Mouse (Mus musculus): ENCODE measurements around the gene Ccdc83. TPM values are rescaled to one million over a fixed set of nuclear protein-coding genes. Genes with fewer than 3 reads are reported as not detected.
"Not testable (repeated sequence)": the region's sequence is repeated elsewhere in the genome, so short reads cannot be mapped to it uniquely, and the experiment has no call there.

Ccdc83 gene
- polyA plus RNA-seq, 1 experiment: not detected

- DNase-seq (ENCODE audit: extremely low spot score in 1 of 2, low spot score in 1 of 2): no peak
These were observed 3.5 kb downstream of the Ccdc83 start for GRCm38 (mm10) chr7:90261902-90262599.

- no peak for DNase-seq (ENCODE audit: extremely low spot score in 1 of 2, low spot score in 1 of 2)
These were observed 5.7 kb downstream of the Ccdc83 start for GRCm38 (mm10) chr7:90259899-90260298.

- DNase-seq (ENCODE audit: extremely low spot score in 1 of 2, low spot score in 1 of 2): no peak
These were observed 6.9 kb downstream of the Ccdc83 start for GRCm38 (mm10) chr7:90258701-90259100.

- peak in 1 of 2 experiments; percentile 26 for DNase-seq (ENCODE audit: extremely low spot score in 1 of 2, low spot score in 1 of 2)
These were observed 12.6 kb downstream of the Ccdc83 start for GRCm38 (mm10) chr7:90252946-90253345.

GRCm38 (mm10) chr7:90243643-90244042, 21.9 kb downstream of the Ccdc83 start:
- DNase-seq (ENCODE audit: extremely low spot score in 1 of 2, low spot score in 1 of 2): no peak

GRCm38 (mm10) chr7:90243151-90243550, 22.4 kb downstream of the Ccdc83 start:
- no peak for DNase-seq (ENCODE audit: extremely low spot score in 1 of 2, low spot score in 1 of 2)

GRCm38 (mm10) chr7:90236289-90236905, 29.2 kb downstream of the Ccdc83 start:
- DNase-seq (ENCODE audit: extremely low spot score in 1 of 2, low spot score in 1 of 2): no peak

- DNase-seq (ENCODE audit: extremely low spot score in 1 of 2, low spot score in 1 of 2): no peak
These were observed 31.7 kb downstream of the Ccdc83 start for GRCm38 (mm10) chr7:90233921-90234320.

GRCm38 (mm10) chr7:90231431-90231830, 34.1 kb downstream of the Ccdc83 start:
- DNase-seq (ENCODE audit: extremely low spot score in 1 of 2, low spot score in 1 of 2): peak in 1 of 2 experiments; percentile 63

- not testable (repeated sequence) for DNase-seq (ENCODE audit: extremely low spot score in 1 of 2, low spot score in 1 of 2)
These were observed 36.7 kb downstream of the Ccdc83 start for GRCm38 (mm10) chr7:90228884-90229283.

GRCm38 (mm10) chr7:90228075-90228474, 37.5 kb downstream of the Ccdc83 start:
- no peak for DNase-seq (ENCODE audit: extremely low spot score in 1 of 2, low spot score in 1 of 2)

GRCm38 (mm10) chr7:90221487-90221886, 44.1 kb downstream of the Ccdc83 start:
- no peak for DNase-seq (ENCODE audit: extremely low spot score in 1 of 2, low spot score in 1 of 2)

- DNase-seq (ENCODE audit: extremely low spot score in 1 of 2, low spot score in 1 of 2): no peak
These were observed 47.5 kb downstream of the Ccdc83 start for GRCm38 (mm10) chr7:90218122-90218521.

GRCm38 (mm10) chr7:90216511-90216910, 49.1 kb downstream of the Ccdc83 start:
- peak; percentile 18 to 46 for DNase-seq (ENCODE audit: extremely low spot score in 1 of 2, low spot score in 1 of 2)

- DNase-seq (ENCODE audit: extremely low spot score in 1 of 2, low spot score in 1 of 2): no peak
These were observed 54.6 kb downstream of the Ccdc83 start for GRCm38 (mm10) chr7:90210947-90211346.

- DNase-seq (ENCODE audit: extremely low spot score in 1 of 2, low spot score in 1 of 2): no peak
These were observed 55.5 kb downstream of the Ccdc83 start for GRCm38 (mm10) chr7:90210116-90210515.

GRCm38 (mm10) chr7:90203914-90204313, 61.7 kb downstream of the Ccdc83 start:
- DNase-seq (ENCODE audit: extremely low spot score in 1 of 2, low spot score in 1 of 2): no peak

- DNase-seq (ENCODE audit: extremely low spot score in 1 of 2, low spot score in 1 of 2): no peak
These were observed 63.6 kb downstream of the Ccdc83 start for GRCm38 (mm10) chr7:90201877-90202465.

GRCm38 (mm10) chr7:90200251-90200650, 65.3 kb downstream of the Ccdc83 start:
- DNase-seq (ENCODE audit: extremely low spot score in 1 of 2, low spot score in 1 of 2): no peak

- DNase-seq (ENCODE audit: extremely low spot score in 1 of 2, low spot score in 1 of 2): no peak
These were observed 84.9 kb downstream of the Ccdc83 start for GRCm38 (mm10) chr7:90180635-90181034.

GRCm38 (mm10) chr7:90175576-90175975, 90.0 kb downstream of the Ccdc83 start:
- DNase-seq (ENCODE audit: extremely low spot score in 1 of 2, low spot score in 1 of 2): no peak
